Mouse (Mus musculus) gastrocnemius, postnatal 14 days (tissue): ENCODE data around the gene Tmem186. TPM values are rescaled to one million over a fixed set of nuclear protein-coding genes. Genes with fewer than 3 reads are reported as not detected.

Experiments
- DNase-seq: peaks from one replicate; pipeline ENCODE4 v3.0.0; 2021; ENCODE audit warnings: mixed read lengths
- intact Hi-C: fragments of 180-260 bp; cut with DNase I; formaldehyde crosslinking; loops from one replicate; pipeline ENCODE4 v1.15.1; 2025; ENCODE audit warnings: low total_unique reads
- microRNA-seq, 2 experiments: library from miRNA; unstranded; fragments of <30 nt; microRNA quantifications; one replicate each; pipeline ENCODE4 v1.2.0; 2021
- total RNA-seq, 2 experiments: library from RNA; stranded (reverse); gene quantifications; 2 replicates each; pipeline ENCODE4 v1.2.3; 2021

Tmem186 gene
- total RNA-seq, 2 experiments from 2014 or later: 9.2 to 10.4 TPM

DNA sequence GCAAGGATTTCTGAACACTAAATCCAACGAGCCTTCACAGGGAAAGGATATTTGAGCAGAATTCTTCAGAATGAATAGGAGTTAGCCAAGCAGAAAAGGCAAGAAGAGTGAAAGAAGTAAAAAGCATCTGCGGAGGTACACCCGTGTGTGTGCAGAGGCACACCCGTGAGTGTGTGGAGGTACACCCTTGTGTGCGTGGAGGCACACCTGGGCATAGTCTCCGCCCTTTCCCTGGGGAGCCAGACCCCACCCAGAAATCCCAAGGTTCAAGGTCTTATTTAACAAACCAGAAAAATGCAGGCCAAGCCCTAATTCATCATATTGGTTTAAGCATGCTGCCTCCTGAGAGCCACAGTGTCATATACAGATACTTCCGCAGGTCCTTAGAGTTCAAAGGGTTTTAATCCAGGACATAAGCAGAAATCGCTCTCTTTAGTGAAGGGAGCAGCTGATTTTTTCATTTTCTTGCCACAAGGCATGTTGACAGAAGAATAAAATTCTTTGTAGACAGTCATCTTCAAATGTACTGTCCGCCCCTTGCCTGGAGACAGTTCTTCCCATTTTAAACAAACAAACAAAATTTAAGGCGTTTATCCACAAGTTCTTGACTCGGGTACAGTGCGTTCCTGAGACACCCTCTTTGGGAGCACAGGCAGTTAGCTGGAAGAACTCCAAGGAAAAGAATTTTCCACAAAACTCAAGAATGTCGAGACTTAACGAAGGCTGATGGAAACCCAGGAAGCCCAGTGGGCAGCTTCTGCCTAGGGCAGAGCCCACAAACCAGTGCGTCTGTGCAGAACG lies 17.0 kb downstream of the Tmem186 start:
- intact Hi-C loops: no loop called here
- no peak for DNase-seq

- intact Hi-C loops: no loop called here
- no peak for DNase-seq
Observed at GRCm38 (mm10) chr16:8619659-8620314, 17.7 kb downstream of the Tmem186 start.

DNA sequence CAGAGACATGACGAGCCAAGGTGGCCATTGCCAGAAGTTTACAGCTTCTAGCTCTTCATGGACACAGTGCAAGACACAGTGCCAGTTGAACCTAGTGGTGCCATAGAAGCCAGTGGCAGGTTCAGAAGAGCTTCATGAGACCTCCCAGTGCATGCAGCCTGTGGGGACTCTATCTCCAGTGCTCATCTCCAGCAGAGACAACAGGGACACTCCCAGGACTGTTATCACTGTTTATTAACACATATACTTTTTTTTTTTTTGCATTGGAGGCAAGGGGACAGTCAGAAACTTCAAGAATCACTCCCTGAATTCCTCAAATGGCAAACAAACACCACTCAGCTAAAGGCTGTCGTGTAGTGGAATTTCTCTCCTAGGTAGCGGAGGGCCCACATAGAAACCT lies 24.1 kb downstream of the Tmem186 start:
- DNase-seq: no peak
- intact Hi-C loops: no loop called here

DNA sequence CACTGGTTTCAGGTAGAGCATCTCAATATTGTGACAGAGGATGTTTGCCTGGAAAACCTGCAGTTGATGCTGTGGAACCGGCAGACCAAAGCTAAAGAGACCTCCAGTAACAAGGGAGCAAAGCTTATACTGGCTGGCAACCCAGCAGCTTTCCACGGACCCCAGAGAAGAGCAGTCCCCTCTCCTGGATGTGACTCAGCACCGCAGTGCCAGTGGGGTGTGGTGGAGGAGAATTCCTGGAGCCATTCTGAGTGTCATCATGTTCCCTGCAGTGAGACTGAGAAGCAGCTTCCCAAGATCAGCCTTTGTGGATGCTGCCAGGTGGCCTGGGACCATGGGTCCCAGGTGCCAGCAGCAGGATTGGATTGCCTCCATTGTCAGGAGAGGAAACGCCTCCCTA lies 24.5 kb downstream of the Tmem186 start:
- intact Hi-C loops: no loop called here
- DNase-seq: no peak

GRCm38 (mm10) chr16:8612214-8613005 lies 25.1 kb downstream of the Tmem186 start:
- intact Hi-C loops: no loop called here
- no peak for DNase-seq

- no peak for DNase-seq
- intact Hi-C loops: no loop called here
Observed at GRCm38 (mm10) chr16:8610397-8610796, 27.1 kb downstream of the Tmem186 start.

GRCm38 (mm10) chr16:8603789-8604188 lies 33.7 kb downstream of the Tmem186 start:
- DNase-seq: no peak
- intact Hi-C loops: no loop called here

- no peak for DNase-seq
- intact Hi-C loops: no loop called here
Observed at GRCm38 (mm10) chr16:8597516-8597915, 40.0 kb downstream of the Tmem186 start.

DNA sequence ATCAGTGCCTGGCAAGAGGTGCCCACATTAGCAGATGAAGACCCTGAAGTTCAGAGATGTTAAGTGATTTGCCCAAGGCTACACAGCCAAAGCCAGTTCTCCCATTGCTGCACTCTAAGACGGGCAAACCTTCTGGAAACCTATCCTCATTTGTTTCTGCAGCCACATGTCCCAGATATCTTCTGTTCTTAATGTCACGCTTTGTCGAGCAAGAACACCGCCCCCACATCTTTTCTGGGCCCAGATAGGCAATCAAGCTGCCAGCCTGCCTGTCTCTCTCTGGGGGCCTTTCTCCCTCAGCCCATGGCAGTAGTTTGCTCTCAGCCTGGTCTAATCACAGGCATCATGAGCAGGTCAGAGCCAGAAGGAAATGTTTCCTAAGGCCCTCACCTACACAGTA lies 41.2 kb downstream of the Tmem186 start:
- no peak for DNase-seq
- intact Hi-C loops: no loop called here

- peak; percentile 12 for DNase-seq
- intact Hi-C loops: no loop called here
Observed at GRCm38 (mm10) chr16:8595411-8595810, 42.1 kb downstream of the Tmem186 start.

DNA sequence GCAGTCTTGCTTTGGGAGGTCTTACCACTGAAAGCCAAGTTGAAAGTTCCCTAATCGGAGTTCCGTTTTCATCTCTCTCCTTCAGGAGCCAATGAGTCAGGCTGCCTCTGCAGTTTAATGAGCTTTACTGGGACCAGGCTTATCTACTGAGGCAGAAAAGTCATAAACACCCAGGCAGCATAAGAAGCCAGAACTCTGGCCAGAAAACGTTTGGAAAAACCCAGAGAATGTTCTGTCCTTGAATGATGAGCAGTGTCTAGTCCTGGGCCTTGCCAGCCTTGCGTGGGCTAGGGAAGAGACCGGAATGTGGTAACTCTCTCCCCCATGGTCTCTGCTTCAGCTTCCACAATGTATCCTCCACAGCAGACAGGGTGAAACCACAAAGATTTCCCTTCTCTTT lies 52.5 kb downstream of the Tmem186 start:
- DNase-seq: no peak
- intact Hi-C loops: no loop called here

DNA sequence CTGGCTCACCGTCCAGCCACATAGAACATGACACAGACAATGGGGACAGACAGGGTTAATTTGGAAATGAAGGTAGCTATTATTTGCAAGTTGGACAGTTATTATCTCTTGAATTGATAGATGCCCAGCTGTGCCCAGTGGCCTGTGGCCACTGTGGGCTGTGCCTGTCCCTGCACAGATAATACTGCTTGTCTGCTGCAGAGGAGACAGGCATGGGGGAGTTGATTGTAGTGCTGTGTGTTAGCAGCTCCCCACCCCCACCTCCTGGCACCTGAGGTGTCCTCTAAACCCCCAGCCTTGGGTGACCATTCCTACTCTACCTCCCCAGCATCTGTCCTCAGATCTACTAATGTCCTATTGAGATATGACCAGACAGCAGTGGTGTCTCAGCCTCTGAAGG lies 53.3 kb downstream of the Tmem186 start:
- no peak for DNase-seq
- intact Hi-C loops: no loop called here

Small RNAs within 50 kb of the gene (microRNA-seq; reads per million reads assigned to microRNA genes)
- gene Gm22137: 0 reads per million in 2 experiments

Other genes with a start within 250 kb of the Tmem186 start
- not detected for gene Tmem114, start 212.6 kb downstream of the Tmem186 start, total RNA-seq
- 10 to 100 TPM; 61.1 to 67.3 TPM for gene Mettl22, start 166.9 kb downstream of the Tmem186 start, total RNA-seq
- gene Abat, start 124.3 kb downstream of the Tmem186 start, total RNA-seq: 1 to 10 TPM; 5.5 to 6.4 TPM
- 10 to 100 TPM; 19.3 to 22.6 TPM for gene Pmm2, start within 50 bp of the Tmem186 start, total RNA-seq
- gene Carhsp1, start 34.4 kb upstream of the Tmem186 start, total RNA-seq: 10 to 100 TPM; 12.7 to 13.2 TPM
- not detected for gene Gm5767, start 43.1 kb upstream of the Tmem186 start, total RNA-seq
- gene Usp7, start 154.6 kb upstream of the Tmem186 start, total RNA-seq: 10 to 100 TPM; 46.4 to 48.9 TPM
- gene 1810013L24Rik, start 192.4 kb upstream of the Tmem186 start, total RNA-seq: 10 to 100 TPM; 55.2 to 60.6 TPM